Mouse (Mus musculus): ENCODE results near the gene Ryr3.

DNA sequence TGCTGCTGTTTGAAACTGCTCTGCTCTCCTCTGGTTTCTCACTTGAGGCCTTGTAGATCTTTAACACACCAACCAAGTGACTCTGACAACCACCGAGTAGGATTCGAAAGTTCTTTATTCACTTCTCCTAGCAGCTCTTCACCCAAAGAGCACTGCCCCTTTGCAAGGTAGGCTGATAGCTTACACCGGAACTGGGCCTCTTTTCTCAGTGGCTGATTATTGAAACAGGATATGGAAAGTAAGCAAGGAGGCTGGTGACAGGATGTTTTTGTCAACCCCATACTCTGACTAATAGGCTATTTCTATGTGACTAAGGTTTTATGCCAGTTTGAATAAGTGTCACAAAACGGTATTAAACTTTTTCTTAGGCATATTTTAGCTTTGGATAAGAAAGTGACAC is 502.2 kb downstream of the Ryr3 start:
- TF ChIP-seq CTCF (IDR thresholded peaks at IDR 0.05; ENCODE audit: insufficient read depth, low read depth, low read length) (no peak), POLR2A (IDR thresholded peaks at IDR 0.05; ENCODE audit: insufficient read depth, low read depth, low read length) (no peak)

Data from olfactory bulb, adult 2 months (tissue).